Mouse (Mus musculus) Muller cell, postnatal 12 days (primary cell): ENCODE results near the gene Parpbp.
A peak's percentile ranks its signal among the peaks of the same experiment; 100 is the strongest.

Experiments
- DNase-seq: peaks from one replicate; pipeline ENCODE4 v3.0.0-alpha.2; 2015; ENCODE audit errors: inconsistent ontology term

The Parpbp gene

DNA sequence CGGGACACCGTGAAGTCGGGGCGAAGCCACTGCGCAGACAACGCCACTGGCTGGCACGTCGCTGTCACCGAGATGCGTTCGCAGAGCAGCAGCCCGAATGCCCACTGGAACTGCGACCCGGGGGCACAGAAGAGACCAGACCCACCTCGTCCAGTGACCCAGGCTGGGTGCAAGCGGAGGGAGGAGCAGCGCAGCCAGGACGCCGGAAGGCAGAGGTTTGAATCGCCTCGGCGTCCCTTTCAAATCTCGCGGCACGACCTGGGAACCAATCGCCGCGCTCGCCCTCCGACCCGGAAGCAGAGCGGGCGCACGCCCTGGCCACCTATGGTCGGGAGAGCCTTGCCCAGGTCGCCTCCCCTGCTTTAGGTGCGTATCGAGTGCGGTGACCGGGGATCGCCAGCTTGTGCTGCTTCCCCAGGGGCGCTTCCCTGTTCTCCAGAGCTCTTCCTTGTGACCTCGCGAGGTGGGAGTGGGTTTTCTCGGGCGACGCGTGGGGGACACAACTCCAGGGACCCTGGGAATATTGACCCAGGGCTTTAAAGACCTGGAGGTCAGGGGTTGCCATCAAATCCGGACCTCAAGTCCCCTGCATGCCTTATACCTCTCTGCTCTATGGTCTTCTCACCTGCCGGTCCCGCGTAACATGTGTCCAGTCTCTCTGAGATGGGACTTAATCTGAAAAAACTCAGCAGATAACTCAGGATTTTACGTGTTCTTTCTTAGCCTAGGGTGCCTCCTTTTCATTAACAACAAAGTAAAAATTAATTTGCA, at the start of gene Parpbp, which contains the start of gene Nup37:
TSS of gene Parpbp (minus strand) at position 235 of the 771 bp plus-strand sequence.
TSS of gene Nup37 (plus strand) at position 286 of the 771 bp plus-strand sequence.
- peak; percentile 88 for DNase-seq

DNA sequence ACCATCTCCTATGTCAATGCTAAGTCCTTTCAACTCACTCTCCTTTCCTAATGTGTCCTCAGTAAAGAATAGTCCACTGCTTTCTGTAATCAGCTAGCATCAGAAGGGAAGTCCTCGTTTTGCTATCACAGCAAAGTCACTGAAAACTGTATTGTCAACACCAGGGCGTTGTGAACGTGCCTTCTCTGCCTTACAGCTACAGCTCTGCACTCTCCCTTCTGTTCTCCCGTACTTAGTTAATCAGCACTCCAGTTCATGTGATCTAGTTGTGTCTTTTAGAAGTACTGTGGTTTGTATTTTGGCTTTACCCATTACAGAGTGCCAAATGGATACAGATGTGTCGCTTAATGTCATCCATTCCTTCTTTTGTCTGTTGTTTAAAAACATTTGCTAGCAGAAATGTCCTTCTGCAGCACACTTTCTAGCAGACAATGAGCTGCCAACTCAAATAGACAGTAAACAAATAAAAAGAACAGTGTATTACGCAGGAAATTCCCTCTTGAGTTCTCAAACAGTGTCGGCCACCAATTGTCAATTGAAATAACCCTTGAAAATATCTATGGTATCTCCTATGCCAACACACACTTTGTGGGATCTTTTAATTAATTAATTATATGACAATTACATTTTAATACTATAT, 20.8 kb upstream of the Parpbp start:
- DNase-seq, result no peak

DNA sequence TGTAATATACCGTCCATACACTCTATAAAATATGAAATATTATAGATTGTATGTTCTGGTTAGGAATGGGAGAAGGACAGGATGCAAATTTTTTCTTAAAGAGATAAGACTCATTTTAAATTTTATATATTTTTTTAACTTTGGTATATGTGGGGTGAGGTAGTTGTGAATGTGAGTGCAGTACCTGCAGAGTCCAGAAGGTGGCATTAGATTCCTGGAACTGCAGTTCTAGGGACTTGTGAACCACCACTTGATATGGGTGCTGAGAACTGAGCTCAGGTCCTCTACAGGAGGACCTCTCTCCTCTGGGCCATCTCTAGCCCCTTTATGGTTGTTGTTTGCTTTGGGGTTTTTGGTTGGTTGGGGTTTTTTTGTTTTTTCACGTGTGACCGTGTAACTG, 19.4 kb upstream of the Parpbp start:
- DNase-seq, result no peak

DNA sequence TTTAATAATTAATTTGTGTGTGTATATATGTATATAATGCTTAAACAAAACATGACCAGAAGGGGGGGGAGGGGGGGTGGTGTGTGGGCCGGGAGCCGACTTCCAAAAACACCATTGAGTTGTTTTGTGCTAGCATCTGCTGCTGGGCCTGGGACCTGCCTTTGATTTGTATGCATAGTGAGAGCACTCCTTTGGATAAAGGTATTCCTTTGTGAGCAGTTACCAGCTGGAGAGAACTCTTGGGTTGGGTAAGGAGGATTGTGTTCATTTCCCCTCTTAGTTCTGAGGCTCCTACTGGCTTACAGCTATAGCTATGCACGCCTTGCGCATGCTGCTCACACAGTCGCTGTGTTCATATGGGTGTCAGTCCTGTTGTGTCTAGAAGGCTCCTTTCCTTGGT, 15.9 kb upstream of the Parpbp start:
- no peak for DNase-seq

DNA sequence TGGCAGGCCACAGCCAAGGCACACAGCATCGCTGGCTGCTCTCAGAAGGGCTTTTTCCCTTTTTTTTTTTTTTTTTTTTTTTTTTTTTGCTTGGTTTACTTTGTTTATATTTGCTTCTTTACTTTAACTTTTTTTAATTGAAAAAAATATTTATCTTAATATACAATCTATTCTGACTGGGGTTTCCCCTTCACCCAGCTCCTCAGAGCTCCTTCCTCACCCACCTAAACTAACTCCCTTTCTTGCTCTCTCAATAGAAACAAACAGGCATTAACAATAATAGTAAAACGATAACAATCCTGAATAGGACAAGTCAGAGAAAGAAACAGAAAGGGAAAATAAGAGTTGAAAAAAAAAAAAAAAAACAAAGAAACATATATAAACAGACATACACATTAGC, 15.4 kb upstream of the Parpbp start:
- DNase-seq, result no peak

DNA sequence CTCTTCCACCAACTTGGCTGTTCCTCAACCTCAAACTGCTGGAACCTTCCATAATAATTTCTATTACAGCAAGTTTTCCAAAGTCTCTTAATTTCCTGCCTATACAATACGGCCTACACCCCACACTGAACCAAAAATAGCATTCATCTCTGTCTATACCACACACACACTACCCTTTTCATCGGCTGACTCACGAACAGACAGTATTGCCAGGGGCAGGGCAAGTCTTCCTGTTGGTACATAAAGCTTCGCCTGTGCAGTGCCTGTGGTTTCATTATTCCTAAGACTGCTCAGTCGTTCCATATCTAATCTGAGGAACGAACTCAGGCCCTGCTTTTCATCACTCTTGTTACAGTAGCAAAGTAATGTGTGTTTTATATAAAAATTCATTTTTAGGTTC, 4.9 kb upstream of the Parpbp start:
- no peak for DNase-seq

DNA sequence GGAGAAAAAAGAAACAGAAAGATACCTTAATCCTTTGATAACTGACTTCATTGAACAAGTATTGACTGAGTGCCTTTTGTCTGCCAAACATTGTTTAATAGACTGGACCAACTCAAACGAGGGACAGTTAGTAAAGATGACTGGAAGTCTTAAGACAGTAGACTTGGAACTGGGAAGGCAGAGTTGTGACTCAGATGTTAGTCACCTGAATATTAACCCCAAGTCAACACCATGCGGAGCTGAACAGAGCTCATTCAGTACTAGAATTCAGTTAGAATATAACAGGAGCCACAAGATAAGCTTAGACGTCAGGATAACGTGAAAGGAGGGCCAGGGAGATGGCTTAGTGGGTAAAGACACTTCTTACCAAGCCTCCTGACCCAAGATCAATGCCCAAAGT, 3.6 kb upstream of the Parpbp start:
- DNase-seq, result no peak

DNA sequence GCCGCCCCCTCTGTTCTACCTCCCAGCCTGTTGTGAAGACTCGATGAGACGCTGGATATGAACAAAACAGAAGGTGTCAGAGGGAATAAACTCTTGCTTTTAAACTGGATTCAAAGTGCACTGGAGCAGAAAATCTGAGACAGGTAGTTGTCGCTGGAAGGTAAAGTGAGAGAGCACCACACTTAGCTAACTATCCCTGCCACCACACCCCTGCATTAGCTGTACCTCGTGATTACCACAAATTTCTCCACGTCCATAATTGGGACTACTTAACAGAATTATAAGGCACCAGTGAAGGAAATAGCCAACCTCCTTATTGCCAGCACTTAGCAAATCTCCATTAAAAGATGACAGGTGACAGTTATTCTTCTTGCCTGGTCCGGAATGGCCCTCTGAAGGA, 554 bp downstream of the Parpbp start:
- no peak for DNase-seq

DNA sequence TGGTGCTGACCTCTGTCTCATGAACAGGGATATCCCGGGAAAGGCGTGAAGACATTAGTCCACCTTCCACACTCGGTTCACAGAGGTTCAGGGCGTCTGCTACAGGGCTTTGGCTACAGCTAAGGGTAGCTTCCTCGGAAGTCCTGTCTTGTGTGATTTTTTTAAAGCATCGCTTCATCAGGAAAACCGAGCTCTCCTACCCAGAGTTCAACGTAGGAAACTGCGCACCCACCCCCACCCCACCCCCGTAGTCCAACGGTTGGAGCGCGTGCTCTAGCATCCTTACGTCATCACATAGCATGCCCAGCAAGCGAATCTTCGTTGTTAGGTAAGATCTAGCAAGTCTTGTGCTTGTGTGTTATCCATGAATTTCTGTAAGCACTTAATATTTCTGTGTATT, 11.1 kb downstream of the Parpbp start:
- no peak for DNase-seq

DNA sequence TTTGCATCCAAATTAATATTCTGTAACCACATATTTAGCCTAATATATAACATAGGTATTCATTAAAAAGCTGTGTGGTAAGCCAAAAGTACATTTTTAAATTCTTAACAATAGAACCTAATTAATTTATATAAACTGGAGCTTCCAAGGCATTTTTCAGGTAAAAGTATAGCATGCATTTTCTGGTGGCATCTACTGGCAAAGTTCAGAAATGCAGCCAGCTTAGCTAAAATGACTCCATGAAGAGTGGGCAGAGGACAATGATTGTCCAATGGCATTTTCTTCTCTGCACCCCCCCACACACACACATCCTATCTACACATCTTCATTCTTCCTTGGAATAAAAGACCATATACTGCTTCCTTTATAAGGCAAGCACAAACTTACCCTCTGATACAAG, 27.0 kb downstream of the Parpbp start:
- peak; percentile 6 for DNase-seq

DNA sequence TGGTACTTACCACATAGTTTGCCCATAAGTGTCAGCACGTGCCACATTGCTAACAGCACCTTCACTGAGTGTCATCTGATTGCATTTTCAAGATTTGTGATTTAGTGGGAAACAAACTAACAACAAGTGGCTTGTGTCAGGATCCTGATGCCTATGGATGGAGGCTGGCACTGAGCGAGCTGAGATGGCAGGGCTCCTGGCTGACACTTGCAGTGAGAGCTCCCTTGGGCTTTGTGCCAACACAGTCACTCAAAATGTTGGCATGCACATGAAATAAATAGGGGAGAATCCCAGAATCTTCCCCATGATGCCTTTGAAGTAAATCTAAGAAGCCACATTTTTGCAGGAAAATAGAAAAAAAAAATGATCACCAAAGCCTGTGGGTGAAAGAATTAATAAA, 33.5 kb downstream of the Parpbp start:
- peak; percentile 11 for DNase-seq

DNA sequence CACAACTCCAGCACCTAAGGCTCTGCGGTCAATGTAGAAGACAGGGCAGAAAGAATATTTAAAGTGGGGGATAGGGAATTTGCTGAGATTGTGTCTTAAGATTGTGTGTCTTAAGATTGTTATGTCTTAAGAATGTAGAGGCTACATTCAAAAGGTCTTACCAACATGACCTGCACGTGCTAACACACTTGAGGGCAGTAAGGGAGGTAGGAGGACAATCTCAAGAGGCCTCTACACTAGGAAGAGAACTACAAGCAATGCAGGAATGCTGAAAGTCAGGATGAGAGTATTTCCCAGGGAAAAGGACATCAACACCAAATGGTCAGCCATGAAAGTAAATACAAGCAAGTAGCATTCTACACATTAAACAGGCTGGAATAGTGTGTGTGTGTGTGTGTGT, 40.6 kb downstream of the Parpbp start:
- no peak for DNase-seq

DNA sequence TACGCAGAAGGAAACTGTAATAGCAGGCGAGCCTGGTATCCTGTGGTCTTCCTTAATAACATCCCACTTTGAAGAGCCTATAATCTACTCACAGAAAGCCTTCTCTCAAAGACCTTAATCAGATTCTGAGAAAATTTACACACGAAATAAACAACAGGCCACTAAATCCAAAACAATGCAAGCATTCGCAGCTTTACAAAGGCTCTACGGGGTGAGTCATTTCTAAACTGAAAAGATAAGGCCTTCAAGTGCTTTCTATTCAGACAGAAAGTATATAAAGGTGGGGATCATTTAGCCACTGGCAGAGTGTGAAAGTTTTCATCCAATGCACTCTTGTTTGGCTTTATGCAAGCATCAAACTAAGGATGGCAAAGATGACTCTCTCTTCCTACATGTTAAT, 56.0 kb downstream of the Parpbp start, which contains the start of gene Pmch:
TSS of gene Pmch (plus strand) at position 301 of the 400 bp plus-strand sequence.
- no peak for DNase-seq

DNA sequence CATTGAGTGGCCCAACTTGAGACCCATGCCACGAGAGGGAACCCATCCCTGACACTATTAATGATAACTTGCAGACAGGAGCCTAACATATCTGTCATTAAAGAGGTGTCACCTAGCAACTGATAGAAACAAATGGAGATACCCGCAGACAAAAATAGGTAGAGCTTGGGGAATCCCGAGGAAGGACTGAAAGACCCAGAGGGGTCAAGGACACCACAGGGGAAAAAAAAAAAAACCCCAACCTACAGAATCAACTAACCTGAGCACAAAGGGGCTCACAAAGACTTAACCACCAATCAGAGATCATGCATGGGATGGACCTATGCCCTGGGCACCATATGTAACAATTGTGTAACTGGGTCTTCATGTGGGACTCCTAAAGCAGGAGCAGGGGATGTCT, 79.4 kb downstream of the Parpbp start:
- no peak for DNase-seq

DNA sequence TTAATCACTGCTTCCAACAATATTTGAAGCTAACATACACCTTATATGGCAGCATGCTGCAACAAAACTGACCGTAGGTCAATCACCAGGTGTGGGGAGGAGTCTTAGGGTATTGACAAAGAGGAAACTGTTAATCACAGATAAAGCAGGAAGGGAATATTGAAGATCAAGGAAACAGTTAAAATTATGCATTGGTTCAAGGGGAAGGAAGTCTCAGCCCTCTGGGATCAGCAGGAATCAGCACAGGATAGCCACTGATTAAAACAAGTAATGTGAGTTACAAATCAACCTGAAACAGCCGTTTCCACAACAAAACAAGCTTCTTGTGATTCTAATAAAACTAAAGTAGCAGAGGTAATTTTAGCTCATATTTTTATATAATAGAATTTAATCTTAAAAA, 81.9 kb downstream of the Parpbp start:
- no peak for DNase-seq

DNA sequence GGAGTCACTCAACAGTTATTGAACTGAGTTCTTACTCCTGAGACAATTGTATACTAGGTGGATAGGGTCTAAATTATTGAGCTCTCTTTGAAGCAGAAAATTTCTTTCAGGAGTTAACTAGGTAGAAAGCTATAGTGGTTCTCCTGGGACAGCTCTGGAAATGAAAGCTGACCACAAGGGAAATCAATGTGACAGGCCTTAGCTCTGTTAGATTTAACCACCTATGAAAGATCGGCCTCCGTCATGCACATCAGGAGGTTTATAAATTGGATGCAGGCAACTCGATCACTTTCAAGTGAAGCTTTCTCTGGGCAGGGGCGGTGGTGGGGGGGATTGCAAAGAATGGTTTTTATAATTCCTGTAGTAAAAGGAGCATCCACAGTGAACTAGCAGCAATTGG, 83.3 kb downstream of the Parpbp start:
- DNase-seq, result no peak

DNA sequence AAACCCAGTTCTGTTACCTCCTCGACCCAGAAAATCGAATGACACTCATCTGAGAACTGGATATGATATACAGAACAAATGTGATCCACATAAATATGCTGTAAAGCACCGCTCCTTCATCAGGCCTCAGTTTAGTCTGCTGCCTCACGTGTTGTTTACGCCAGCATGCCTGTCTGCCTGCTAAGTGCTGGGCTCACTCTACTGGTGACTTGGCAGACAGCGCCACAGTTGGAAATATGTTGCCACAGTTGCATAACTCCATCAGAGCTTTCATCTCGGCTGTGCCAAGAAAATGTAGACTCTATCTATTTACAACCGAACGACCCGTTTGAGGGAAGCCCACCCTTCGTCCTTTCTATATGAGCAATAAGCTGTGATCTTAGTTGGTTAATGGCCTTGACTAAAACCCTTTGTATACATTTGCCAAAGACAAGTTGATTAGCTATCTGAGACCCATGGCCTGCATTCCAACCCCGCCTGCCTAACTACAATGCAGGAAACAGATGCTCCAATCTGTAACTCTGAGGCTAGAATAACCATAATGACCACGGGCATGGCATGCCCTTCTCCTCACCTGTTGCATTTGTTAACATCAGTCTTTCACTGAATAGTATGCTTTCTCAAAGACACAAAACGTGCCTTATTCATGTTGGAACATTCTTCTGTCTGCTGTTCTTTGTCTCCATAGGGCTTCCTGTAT, 89.6 kb downstream of the Parpbp start:
- DNase-seq, result peak; percentile 42

DNA sequence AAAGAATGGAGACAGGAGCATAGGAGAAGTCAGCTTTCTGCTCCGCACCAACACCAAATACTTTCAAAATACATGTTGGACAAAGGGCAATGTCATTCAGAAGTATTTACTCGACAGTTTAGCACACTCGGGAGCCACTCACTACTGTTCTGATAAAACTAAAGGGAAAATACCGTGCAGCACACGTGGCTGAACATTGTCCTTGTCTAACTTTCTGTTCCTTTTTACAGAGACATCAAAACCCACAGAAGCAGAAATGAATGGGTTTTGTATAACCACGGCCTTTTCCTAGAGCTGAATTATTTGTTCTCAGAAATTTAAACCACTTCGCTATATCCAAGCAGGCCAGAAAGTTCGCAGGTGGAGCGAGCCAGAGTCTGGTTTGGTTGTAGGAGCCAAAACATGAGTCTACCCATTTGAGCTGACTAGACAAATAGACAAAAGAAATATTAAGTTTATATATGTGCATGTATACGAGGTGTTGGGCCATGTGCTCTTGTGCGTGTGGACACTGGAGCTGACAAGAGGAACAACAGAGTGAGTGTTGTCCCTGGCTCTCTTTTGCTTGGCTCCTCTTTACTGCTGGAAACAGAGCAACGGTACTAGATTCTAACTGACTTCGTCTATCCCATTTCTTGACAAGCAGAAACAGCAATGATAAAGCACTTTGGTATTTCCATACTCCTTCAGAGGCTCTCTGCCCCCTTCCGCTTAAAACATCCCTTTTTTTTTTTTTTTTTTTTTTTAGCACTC, 92.3 kb downstream of the Parpbp start:
- DNase-seq, result no peak

DNA sequence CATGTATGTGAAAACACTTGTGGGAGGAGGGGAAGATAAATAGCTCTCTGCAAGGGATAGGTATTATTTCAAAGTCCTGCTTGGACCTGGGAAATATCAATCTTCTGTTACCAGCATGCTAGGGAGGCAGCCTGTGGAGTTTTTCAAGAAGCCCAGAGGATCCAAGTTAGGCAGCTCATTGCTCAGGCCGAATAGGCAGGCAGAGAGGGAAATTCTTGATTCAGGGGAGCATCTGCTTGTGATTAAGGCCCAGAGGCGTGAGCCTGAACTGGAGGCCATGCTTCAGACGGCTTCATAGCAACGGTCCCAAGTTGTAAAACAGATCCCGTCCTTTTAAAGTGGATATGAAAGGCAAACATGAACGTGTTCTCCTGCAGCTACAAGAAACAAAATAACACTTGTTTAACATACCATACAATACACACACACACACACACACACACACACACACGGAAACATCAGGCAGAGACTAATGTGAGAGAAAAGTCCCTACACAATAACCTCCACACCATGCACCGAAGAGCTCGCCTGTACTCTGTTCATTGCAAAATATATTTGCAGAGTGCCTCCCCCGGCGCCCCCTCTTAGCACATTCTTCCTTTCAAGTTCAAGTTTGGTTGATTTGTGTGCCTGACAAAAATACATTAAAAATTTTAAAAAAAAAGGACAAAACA, 100.5 kb downstream of the Parpbp start:
- no peak for DNase-seq

DNA sequence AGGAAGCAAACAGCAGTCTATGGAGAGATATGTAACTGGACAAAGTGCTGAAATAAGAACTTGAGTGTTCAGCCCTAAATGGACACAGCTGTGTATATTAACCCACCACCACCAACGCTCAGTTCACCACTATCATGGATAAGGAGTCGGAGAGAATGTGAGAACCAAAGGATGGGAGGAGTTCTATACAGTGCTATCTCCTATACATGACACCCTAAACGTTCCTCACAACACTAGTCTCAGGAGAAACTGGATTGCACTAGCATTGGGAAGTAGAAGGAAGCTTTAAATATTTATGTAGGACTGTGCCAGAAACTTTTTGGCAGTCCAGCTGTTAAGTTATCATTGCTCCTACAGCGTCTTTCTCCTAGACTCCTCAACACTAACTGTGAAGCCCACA, 102.4 kb downstream of the Parpbp start:
- no peak for DNase-seq
